Mouse (Mus musculus) lung, postnatal 0 days (tissue): Measurements from ENCODE around the gene Slc44a4.

Experiments used
- CTCF ChIP-seq: IDR thresholded peaks from 2 replicates; pipeline ENCODE4 v1.5.1; 2016; ENCODE audit warnings: antibody characterized with exemption, mild to moderate bottlenecking
- EP300 ChIP-seq: IDR thresholded peaks from 2 replicates; pipeline ENCODE4 v1.6.1; 2016; ENCODE audit warnings: antibody characterized with exemption, mild to moderate bottlenecking, control low read depth

GRCm38 (mm10) chr17:34965627-34966026, 51.4 kb downstream of the Slc44a4 start:
- TF ChIP-seq CTCF (no peak), EP300 (peak; percentile 33; the same call in 1 of the 2 replicates)
